Mouse (Mus musculus): ENCODE data around the gene Ugt1a10.

DNA sequence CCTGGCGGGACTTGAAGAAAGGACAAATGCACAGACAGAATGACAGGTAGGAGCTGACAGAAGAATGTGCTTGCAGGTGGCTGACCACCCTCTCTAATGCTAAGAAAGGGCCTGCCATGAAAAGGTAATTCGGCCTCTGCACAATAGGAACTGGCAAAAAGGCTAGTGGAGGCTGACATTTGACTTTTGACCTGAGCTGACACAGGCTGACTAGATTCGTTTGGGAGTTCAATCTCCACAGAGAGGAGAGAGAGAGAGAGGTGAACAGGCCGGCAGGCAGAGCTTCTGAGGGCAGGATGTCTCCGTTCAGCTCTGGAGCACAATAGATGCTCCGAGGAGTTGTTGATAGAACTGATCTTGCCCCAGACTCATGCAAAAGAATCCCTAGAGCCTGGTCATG, 191.2 kb downstream of the Ugt1a10 start:
- TF ChIP-seq CTCF (IDR thresholded peaks at IDR 0.05; ENCODE audit: low read depth) (no peak), EP300 (IDR thresholded peaks at IDR 0.05; ENCODE audit: low read depth) (no peak)
